Mouse (Mus musculus) stomach, embryonic 16.5 days (tissue): Measurements from ENCODE around the gene Bcl7a. TPM values are rescaled to one million over a fixed set of nuclear protein-coding genes. Genes with fewer than 3 reads are reported as not detected.

Experiments
- ATAC-seq: fragments of 200-750 bp; cut with Nextera tagmentation; 2 replicates; pipeline ENCODE4 v1.8.0; 2017; ENCODE audit warnings: moderate number of reproducible peaks, moderate TSS enrichment; ENCODE audit not compliant: insufficient read depth, low FRiP score
- H3K27ac ChIP-seq: fragments of 300-500 bp; sonication (generic); 2 replicates; pipeline ENCODE4 v1.5.1; 2014; ENCODE audit warnings: low read length
- H3K27me3 ChIP-seq: fragments of 300-500 bp; sonication (generic); 2 replicates; pipeline ENCODE4 v1.6.1; 2014; ENCODE audit warnings: low read length, control low read depth, mixed read lengths; ENCODE audit not compliant: control insufficient read depth, insufficient read depth
- H3K36me3 ChIP-seq: fragments of 300-500 bp; sonication (generic); 2 replicates; pipeline ENCODE4 v1.6.1; 2014; ENCODE audit warnings: low read length; ENCODE audit not compliant: control insufficient read depth, insufficient read depth
- H3K4me1 ChIP-seq: fragments of 300-500 bp; sonication (generic); 2 replicates; pipeline ENCODE4 v1.6.1; 2014; ENCODE audit warnings: low read length, control low read depth, mixed read lengths; ENCODE audit not compliant: control insufficient read depth, insufficient read depth
- H3K4me2 ChIP-seq: fragments of 300-500 bp; sonication (generic); 2 replicates; pipeline ENCODE4 v1.6.1; 2014; ENCODE audit warnings: low read depth, low read length, mixed read lengths
- H3K4me3 ChIP-seq: fragments of 300-500 bp; sonication (generic); replicated peaks from 2 replicates; pipeline ENCODE4 v1.5.1; 2014; ENCODE audit warnings: mild to moderate bottlenecking, low read length
- H3K9ac ChIP-seq: fragments of 300-500 bp; sonication (generic); 2 replicates; pipeline ENCODE4 v1.6.1; 2014; ENCODE audit warnings: low read length
- H3K9me3 ChIP-seq: fragments of 300-500 bp; sonication (generic); replicated peaks from 2 replicates; pipeline ENCODE4 v1.6.1; 2016; ENCODE audit warnings: low read length, control low read depth; ENCODE audit not compliant: control insufficient read depth
- WGBS: fragments of 180-500 bp; shearing (Covaris S2); extraction: QIAGEN DNeasy Blood & Tissue Kit; methylation state at CpG from one replicate; pipeline ENCODE4 v1.1.7; 2014; 5-methylcytosine and 5-hydroxymethylcytosine counted together
- polyA plus RNA-seq: library from polyadenylated mRNA; unstranded; fragments of >200 nt; fragmentation: Nextera tagmentation; extraction: Ambion mirVana; gene quantifications from 2 replicates; pipeline ENCODE4 v1.2.1, GENCODE M21; 2015

The Bcl7a gene
- polyA plus RNA-seq, 1 experiment from 2014 or later, result 20.4 TPM

- Histone ChIP-seq H3K27ac (peak overlapping the region; percentile 58), H3K9me3 (no peaks in the 10 kb centered on the region), H3K4me2 (no peak overlapping the region), H3K9ac (no peak overlapping the region), H3K36me3 (no peaks in the 10 kb centered on the region), H3K4me3 (no peak overlapping the region), H3K4me1 (peaks cover 2% of the 10 kb centered on the region; the same call in 1 of the 2 replicates), H3K27me3 (no peaks in the 10 kb centered on the region)
- ATAC-seq, result no peak
- 56% methylated on average over 15 of the region's 15 CpGs for WGBS
Measured at GRCm38 (mm10) chr5:123326006-123326750, 17.5 kb upstream of the Bcl7a start.

- ATAC-seq, result peak; percentile 56; the same call in 1 of the 2 replicates
- Histone ChIP-seq H3K36me3 (no peaks in the 10 kb centered on the region), H3K9me3 (no peaks in the 10 kb centered on the region), H3K4me2 (no peak overlapping the region), H3K27ac (peak overlapping the region; percentile 57; the same call in 1 of the 2 replicates), H3K4me1 (peaks cover 2% of the 10 kb centered on the region; the same call in 1 of the 2 replicates), H3K4me3 (no peak overlapping the region), H3K9ac (no peak overlapping the region), H3K27me3 (no peaks in the 10 kb centered on the region)
- WGBS, result 65% methylated on average over 9 of the region's 9 CpGs
Measured at GRCm38 (mm10) chr5:123326751-123327148, 16.9 kb upstream of the Bcl7a start.

DNA sequence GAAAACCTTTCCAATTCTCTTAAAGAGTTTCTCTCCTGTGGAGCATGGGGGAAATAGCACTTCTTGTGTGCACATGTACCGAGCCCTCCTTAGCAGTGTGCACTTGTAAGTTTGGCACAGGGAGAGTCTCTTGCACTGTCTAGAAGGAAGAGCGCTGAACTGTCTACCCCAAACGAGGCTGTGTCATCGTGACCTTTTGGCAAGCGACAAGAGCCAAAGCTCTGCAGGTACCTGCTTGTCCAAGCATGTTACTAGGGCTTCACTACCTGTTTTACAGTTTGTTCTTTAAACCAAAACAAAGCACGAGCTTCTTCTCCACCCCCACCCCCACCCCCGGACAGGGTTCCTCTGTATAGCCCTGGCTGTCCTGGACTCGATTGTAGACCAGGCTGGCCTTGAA is 15.9 kb upstream of the Bcl7a start:
- Histone ChIP-seq H3K27ac (no peak overlapping the region), H3K9me3 (no peaks in the 10 kb centered on the region), H3K4me1 (peaks cover 2% of the 10 kb centered on the region; the same call in 1 of the 2 replicates), H3K36me3 (no peaks in the 10 kb centered on the region), H3K4me2 (no peak overlapping the region), H3K4me3 (no peak overlapping the region), H3K27me3 (no peaks in the 10 kb centered on the region), H3K9ac (no peak overlapping the region)
- 76% methylated on average over 8 of the region's 8 CpGs for WGBS
- ATAC-seq, result no peak

- H3K27me3 ChIP-seq, result no peaks in the 10 kb centered on the region
- H3K27ac ChIP-seq, result no peak overlapping the region
- 0 out of 2 replicates have a peak, but pooled peaks cover 5% of the 10 kb centered on the region for H3K4me1 ChIP-seq
- no peak for ATAC-seq
- no peak overlapping the region for H3K4me3 ChIP-seq
- no peak overlapping the region for H3K4me2 ChIP-seq
- no peak overlapping the region for H3K9ac ChIP-seq
- 68% methylated on average over 6 of the region's 6 CpGs for WGBS
- no peaks in the 10 kb centered on the region for H3K9me3 ChIP-seq
- H3K36me3 ChIP-seq, result no peaks in the 10 kb centered on the region
Measured at GRCm38 (mm10) chr5:123333566-123333965, 10.1 kb upstream of the Bcl7a start.

GRCm38 (mm10) chr5:123336205-123336961 is 7.3 kb upstream of the Bcl7a start:
- no peaks in the 10 kb centered on the region for H3K27me3 ChIP-seq
- H3K9me3 ChIP-seq, result no peaks in the 10 kb centered on the region
- no peaks in the 10 kb centered on the region for H3K36me3 ChIP-seq
- no peak overlapping the region for H3K9ac ChIP-seq
- 0 out of 2 replicates have a peak, but pooled peaks cover 5% of the 10 kb centered on the region for H3K4me1 ChIP-seq
- WGBS, result 51% methylated on average over 4 of the region's 4 CpGs
- H3K4me2 ChIP-seq, result no peak overlapping the region
- H3K27ac ChIP-seq, result no peak overlapping the region
- no peak overlapping the region for H3K4me3 ChIP-seq
- no peak for ATAC-seq

DNA sequence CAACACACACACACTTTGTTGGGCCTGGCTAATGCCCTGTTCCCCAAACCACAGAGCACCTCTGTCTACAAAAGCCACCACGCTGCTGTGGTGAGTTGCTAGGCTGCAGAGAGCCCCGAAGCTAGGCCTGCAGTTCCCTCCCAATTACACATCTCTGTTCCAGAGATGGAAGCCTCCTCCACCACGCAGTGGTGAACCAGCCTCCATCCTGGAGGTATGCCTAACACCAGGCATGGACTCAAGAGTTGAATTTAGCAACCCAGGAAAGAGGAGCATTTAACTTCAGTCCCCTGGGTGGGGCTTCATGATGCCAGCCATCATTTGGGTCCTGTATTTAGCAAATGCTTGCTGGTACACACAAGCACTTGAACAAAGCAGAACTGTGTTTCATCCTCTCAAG is 5.2 kb upstream of the Bcl7a start:
- no peak overlapping the region for H3K9ac ChIP-seq
- H3K36me3 ChIP-seq, result no peaks in the 10 kb centered on the region
- H3K4me3 ChIP-seq, result no peak overlapping the region
- no peaks in the 10 kb centered on the region for H3K27me3 ChIP-seq
- no peak for ATAC-seq
- no peak overlapping the region for H3K4me2 ChIP-seq
- WGBS, result 65% methylated on average over 3 of the region's 3 CpGs
- H3K9me3 ChIP-seq, result no peaks in the 10 kb centered on the region
- H3K4me1 ChIP-seq, result 0 out of 2 replicates have a peak, but pooled peaks cover 7% of the 10 kb centered on the region
- H3K27ac ChIP-seq, result no peak overlapping the region

DNA sequence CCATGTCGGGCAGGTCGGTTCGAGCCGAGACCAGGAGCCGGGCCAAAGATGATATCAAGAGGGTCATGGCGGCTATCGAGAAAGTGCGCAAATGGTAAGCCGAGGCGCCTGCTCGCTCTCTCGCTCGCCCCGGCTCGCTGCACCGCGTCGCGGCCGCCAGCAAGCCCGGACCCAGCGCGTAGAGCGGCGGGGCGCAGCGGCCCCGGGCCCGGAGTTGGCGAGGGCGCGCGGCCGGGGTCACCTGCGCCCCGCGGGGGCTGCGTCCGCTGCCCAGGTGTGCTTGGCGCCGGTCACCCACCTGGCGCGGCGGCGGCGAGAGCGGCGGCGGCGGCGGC is 961 bp downstream of the Bcl7a start:
- Histone ChIP-seq H3K9me3 (no peaks in the 10 kb centered on the region), H3K4me2 (peak overlapping the region; percentile 92), H3K9ac (peak overlapping the region; percentile 95), H3K4me1 (peaks cover 22% of the 10 kb centered on the region), H3K27me3 (no peaks in the 10 kb centered on the region), H3K27ac (peak overlapping the region; percentile 98), H3K36me3 (no peaks in the 10 kb centered on the region), H3K4me3 (peak overlapping the region; percentile 82)
- peak; percentile 11; the same call in 1 of the 2 replicates for ATAC-seq
- under 1% methylated on average over 51 of the region's 51 CpGs for WGBS

- Histone ChIP-seq H3K4me3 (peak overlapping the region; percentile 82), H3K4me1 (peaks cover 22% of the 10 kb centered on the region), H3K36me3 (no peaks in the 10 kb centered on the region), H3K27me3 (no peaks in the 10 kb centered on the region), H3K4me2 (peak overlapping the region; percentile 92), H3K27ac (peak overlapping the region; percentile 98), H3K9me3 (no peaks in the 10 kb centered on the region), H3K9ac (peak overlapping the region; percentile 95)
- WGBS, result under 1% methylated on average over 61 of the region's 87 CpGs
- peak; percentile 41; the same call in 1 of the 2 replicates for ATAC-seq
Measured at GRCm38 (mm10) chr5:123344963-123345852, 1.6 kb downstream of the Bcl7a start.
